11 mouse cellular contexts compared by ENCODE assay signal in genomic region chr2:4510208-4511079, GRCm38 (mm10).
DNase-seq lines count a peak whose midpoint lies in the region; ATAC-seq and TF ChIP-seq lines count a peak whose summit lies in the region.
"Had no signal": no experiment of that assay in that cellular context is flagged by ENCODE, and none has a peak within 500 bp of the region (broad histone marks: within the 10 kb centered on the region; RNA-seq: fewer than 3 reads in every experiment).

No protein-coding gene starts in this region.

- no peak for DNase-seq in forebrain, embryonic 14.5 days (ENCODE audit: low spot score)
- DNase-seq in lung, postnatal 10 days, result peak; percentile 47
- DNase-seq in lung, postnatal 25 days (ENCODE audit: low spot score), result no peak
- peak; percentile 74 for DNase-seq in kidney, postnatal 0 days (ENCODE audit: low spot score)
- no peak for DNase-seq in cerebellum, adult 18-20 months
- DNase-seq in right cerebral cortex, postnatal 4 days, result no peak
- DNase-seq: cerebellum, adult 11 months; right cerebral cortex, postnatal 25 days had no signal

- no peaks in the 10 kb centered on the region for H3K27me3 ChIP-seq in forebrain, embryonic 14.5 days (replicated peaks; ENCODE audit: control insufficient read depth, insufficient read depth, low read length)
- H3K27me3 ChIP-seq in forebrain, embryonic 12.5 days, result no peaks in the 10 kb centered on the region
- H3K27me3 ChIP-seq in kidney, postnatal 0 days (ENCODE audit: insufficient read depth, low read length), result no peaks in the 10 kb centered on the region
- no peaks in the 10 kb centered on the region for H3K27me3 ChIP-seq in stomach, embryonic 14.5 days (ENCODE audit: control insufficient read depth, insufficient read depth, low read length)

- H3K4me3 ChIP-seq in forebrain, embryonic 14.5 days (ENCODE audit: low read depth, low read length), result no peak overlapping the region
- no peak overlapping the region for H3K4me3 ChIP-seq in forebrain, embryonic 12.5 days (replicated peaks)
- no peak overlapping the region for H3K4me3 ChIP-seq in kidney, postnatal 0 days (replicated peaks; ENCODE audit: low read depth, low read length)
- no peak overlapping the region for H3K4me3 ChIP-seq in stomach, embryonic 14.5 days (ENCODE audit: low read depth, low read length)
- H3K4me3 ChIP-seq: megakaryocyte, embryonic 14.5 days had no signal

- H3K27ac ChIP-seq in forebrain, embryonic 14.5 days (ENCODE audit: low read depth, low read length), result peak overlapping the region; percentile 17; the same call in 1 of the 2 replicates
- no peak overlapping the region for H3K27ac ChIP-seq in forebrain, embryonic 12.5 days
- peak overlapping the region; percentile 62; the same call in 1 of the 2 replicates for H3K27ac ChIP-seq in kidney, postnatal 0 days
- H3K27ac ChIP-seq in stomach, embryonic 14.5 days (ENCODE audit: low read length), result peak overlapping the region; percentile 85

- peak; percentile 24 for ATAC-seq in forebrain, embryonic 14.5 days
- no peak for ATAC-seq in forebrain, embryonic 12.5 days (ENCODE audit: low FRiP score)
- ATAC-seq in kidney, postnatal 0 days (replicated peaks; ENCODE audit: low FRiP score, low read depth), result peak; percentile 81
- peak; percentile 82 for ATAC-seq in stomach, embryonic 14.5 days (ENCODE audit: insufficient number of reproducible peaks, insufficient read depth, low FRiP score, low read depth)

- 61% methylated on average over 11 of the region's 11 CpGs for WGBS in forebrain, embryonic 14.5 days
- 68% methylated on average over 11 of the region's 11 CpGs for WGBS in forebrain, embryonic 12.5 days
- WGBS in kidney, postnatal 0 days, result 35% methylated on average over 11 of the region's 11 CpGs
- 40% methylated on average over 11 of the region's 11 CpGs for WGBS in stomach, embryonic 14.5 days

- peaks cover 20% of the 10 kb centered on the region for H3K4me1 ChIP-seq in forebrain, embryonic 14.5 days (ENCODE audit: control insufficient read depth, insufficient read depth, low read length)
- peaks cover 21% of the 10 kb centered on the region for H3K4me1 ChIP-seq in forebrain, embryonic 12.5 days
- H3K4me1 ChIP-seq in kidney, postnatal 0 days (replicated peaks; ENCODE audit: insufficient read depth, low read length), result peaks cover 20% of the 10 kb centered on the region; the same call in 1 of the 2 replicates
- H3K4me1 ChIP-seq in stomach, embryonic 14.5 days (ENCODE audit: control insufficient read depth, insufficient read depth, low read length), result peaks cover 25% of the 10 kb centered on the region; the same call in 1 of the 2 replicates

- H3K9ac ChIP-seq in forebrain, embryonic 14.5 days (ENCODE audit: low read length), result no peak overlapping the region
- no peak overlapping the region for H3K9ac ChIP-seq in forebrain, embryonic 12.5 days
- no peak overlapping the region for H3K9ac ChIP-seq in kidney, postnatal 0 days (ENCODE audit: low read depth, low read length)
- H3K9ac ChIP-seq in stomach, embryonic 14.5 days (replicated peaks; ENCODE audit: low read depth, low read length), result no peak overlapping the region

- H3K36me3 ChIP-seq in forebrain, embryonic 14.5 days (ENCODE audit: control insufficient read depth, insufficient read depth, low read length), result peaks cover 14% of the 10 kb centered on the region
- H3K36me3 ChIP-seq in forebrain, embryonic 12.5 days (replicated peaks), result peaks cover 16% of the 10 kb centered on the region
- H3K36me3 ChIP-seq in kidney, postnatal 0 days (ENCODE audit: insufficient read depth, low read length), result no peaks in the 10 kb centered on the region
- peaks cover 2% of the 10 kb centered on the region; the same call in 1 of the 2 replicates for H3K36me3 ChIP-seq in stomach, embryonic 14.5 days (ENCODE audit: control insufficient read depth, insufficient read depth, low read length)

- H3K4me2 ChIP-seq in forebrain, embryonic 14.5 days (ENCODE audit: low read length), result no peak overlapping the region
- no peak overlapping the region for H3K4me2 ChIP-seq in forebrain, embryonic 12.5 days
- H3K4me2 ChIP-seq in kidney, postnatal 0 days (ENCODE audit: low read length), result peak overlapping the region; percentile 28; the same call in 1 of the 2 replicates
- no peak overlapping the region for H3K4me2 ChIP-seq in stomach, embryonic 14.5 days (replicated peaks; ENCODE audit: low read depth, low read length)

- H3K9me3 ChIP-seq in forebrain, embryonic 14.5 days (replicated peaks; ENCODE audit: control insufficient read depth, low read length), result no peaks in the 10 kb centered on the region
- H3K9me3 ChIP-seq in forebrain, embryonic 12.5 days, result no peaks in the 10 kb centered on the region
- H3K9me3 ChIP-seq in kidney, postnatal 0 days (replicated peaks; ENCODE audit: low read length), result no peaks in the 10 kb centered on the region
- no peaks in the 10 kb centered on the region for H3K9me3 ChIP-seq in stomach, embryonic 14.5 days (ENCODE audit: control insufficient read depth, low read depth, low read length)
- H3K9me3 ChIP-seq: megakaryocyte, embryonic 14.5 days had no signal

- TF ChIP-seq CTCF in kidney, postnatal 0 days (IDR thresholded peaks at IDR 0.05; ENCODE audit: low read depth), result peak; percentile 17; the same call in 1 of the 2 replicates

Comparison
In these comparisons a context has a peak if more than half of its experiments do, and no peak if none do; other contexts are left out.
1. DNase-seq: peak in lung, postnatal 10 days (single experiment) and kidney, postnatal 0 days (single experiment); none in forebrain, embryonic 14.5 days (single experiment), lung, postnatal 25 days (single experiment), cerebellum, adult 18-20 months (0 of 2) and right cerebral cortex, postnatal 4 days (single experiment).